Mouse (Mus musculus) 416B (cell line): Measurements from ENCODE around the gene Cables2.

Experiments
- DNase-seq: peaks from one replicate; pipeline ENCODE4 v3.0.0; 2011; ENCODE audit warnings: low read depth

The Cables2 gene

GRCm38 (mm10) chr2:180255701-180256100 lies 17.6 kb downstream of the Cables2 start:
- peak; percentile 95 for DNase-seq

DNA sequence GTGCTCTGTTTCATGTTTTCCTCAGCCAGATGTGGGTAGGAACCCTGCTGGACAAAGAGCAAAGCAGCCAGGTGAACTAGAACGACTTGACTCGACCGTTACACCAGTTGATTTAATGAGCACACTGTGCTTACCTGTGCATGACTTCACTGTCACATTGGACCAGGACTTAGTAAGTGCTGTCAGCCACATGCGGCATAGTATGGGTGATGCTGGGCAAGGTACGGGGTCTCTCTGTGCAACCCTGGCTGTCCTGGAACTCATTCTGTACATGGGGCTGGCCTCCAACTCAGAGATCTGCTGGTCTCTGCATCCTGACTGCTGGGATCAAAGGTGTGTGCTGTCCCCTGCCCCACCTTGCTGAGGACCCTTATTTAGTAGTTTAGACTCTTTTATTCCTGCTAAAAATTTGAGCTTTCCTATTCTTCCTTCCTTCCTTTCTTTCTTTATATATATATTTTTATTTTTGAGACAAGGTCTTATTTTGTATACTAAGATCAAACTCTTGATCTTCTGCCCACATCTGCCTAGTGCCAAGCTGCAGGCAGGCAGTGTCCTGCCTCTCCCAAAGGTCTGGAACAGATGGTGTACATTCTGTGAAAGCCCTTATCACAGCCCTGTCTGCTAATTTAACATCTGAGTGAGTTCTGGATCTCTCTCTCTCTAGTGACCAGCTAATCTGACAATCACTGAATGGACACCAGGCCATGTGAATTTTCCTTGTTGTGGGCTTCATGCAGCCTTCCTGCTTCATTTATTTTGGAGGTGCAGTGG lies 18.7 kb downstream of the Cables2 start:
- DNase-seq: no peak

GRCm38 (mm10) chr2:180251838-180252237 lies 21.5 kb downstream of the Cables2 start:
- no peak for DNase-seq

GRCm38 (mm10) chr2:180250930-180251611 lies 22.2 kb downstream of the Cables2 start:
- peak; percentile 92 for DNase-seq

DNA sequence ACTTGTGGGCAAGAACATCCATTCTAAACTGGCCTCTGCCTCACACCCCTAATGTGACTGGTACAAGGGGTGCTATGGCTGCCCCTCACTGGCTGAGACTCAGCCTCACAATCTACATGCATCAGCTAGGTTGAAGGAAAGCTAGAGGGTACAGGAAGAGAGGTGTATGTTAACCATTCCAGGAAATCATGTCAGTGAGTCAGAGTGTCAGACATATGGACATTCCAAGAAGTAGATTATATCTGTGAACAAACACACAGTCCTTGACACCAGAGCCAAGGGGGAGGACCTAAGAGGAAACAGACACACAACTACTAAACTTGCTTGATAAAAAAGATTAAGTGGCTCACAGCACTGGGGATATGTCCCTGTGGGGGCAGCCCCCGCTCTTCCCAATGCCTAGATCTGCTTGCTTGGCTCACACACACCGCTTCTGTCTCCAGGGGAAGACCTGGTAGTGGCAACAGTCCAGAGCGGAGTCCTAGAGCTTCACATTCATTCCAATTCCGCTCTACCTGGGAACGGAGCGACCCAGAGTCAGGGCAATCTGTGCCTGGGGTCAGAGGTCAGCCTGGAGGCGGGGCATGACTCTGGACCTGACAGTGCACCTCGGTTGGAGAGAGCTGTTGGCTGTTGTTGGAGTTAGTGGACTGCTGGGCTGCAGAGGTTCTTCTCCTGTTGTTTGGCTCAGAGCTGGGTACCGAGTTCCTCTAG lies 24.2 kb downstream of the Cables2 start:
- peak; percentile 62 for DNase-seq

- no peak for DNase-seq
These were observed 25.4 kb downstream of the Cables2 start for GRCm38 (mm10) chr2:180247916-180248315.

DNA sequence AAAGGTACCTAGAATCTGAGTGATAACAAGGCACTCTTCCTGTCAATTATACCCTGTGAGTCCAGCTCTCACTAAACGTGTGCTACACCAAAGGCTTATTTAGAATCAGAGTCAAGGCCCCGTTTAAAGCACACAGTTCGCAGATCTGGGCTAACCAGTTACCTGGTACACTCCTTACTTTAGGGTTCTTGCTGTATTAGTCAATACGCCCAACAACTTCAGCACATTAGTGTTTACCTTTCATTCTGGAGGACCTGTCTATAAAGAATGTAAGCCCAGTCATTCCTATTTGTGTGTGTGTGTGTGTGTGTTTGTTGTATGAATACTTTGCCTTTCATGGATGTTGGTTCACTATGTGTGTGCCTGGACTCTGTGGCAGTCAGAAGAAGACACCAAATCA lies 30.2 kb downstream of the Cables2 start:
- no peak for DNase-seq

DNA sequence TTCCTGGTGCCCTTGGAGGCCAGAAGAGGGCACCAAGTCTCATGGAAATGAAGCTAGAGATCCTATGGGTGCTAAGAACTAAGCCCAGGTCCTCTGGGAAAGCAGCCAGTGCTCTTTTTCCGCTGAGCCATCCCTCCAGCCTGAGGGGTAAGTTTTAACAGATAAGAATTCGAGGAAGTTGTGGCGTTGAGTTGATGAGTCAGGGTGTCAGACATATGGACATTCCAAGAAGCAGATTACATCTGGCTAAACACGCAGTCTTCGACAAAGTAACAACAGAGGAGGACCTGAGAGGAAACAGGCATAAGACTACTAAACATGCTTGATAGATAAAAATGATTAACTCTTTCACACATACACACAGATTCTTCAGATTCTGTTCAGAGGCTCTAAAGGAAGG lies 34.7 kb downstream of the Cables2 start:
- DNase-seq: peak; percentile 90

GRCm38 (mm10) chr2:180237601-180238345 lies 35.5 kb downstream of the Cables2 start:
- DNase-seq: no peak

- DNase-seq: no peak
These were observed 36.4 kb downstream of the Cables2 start for GRCm38 (mm10) chr2:180236930-180237329.

DNA sequence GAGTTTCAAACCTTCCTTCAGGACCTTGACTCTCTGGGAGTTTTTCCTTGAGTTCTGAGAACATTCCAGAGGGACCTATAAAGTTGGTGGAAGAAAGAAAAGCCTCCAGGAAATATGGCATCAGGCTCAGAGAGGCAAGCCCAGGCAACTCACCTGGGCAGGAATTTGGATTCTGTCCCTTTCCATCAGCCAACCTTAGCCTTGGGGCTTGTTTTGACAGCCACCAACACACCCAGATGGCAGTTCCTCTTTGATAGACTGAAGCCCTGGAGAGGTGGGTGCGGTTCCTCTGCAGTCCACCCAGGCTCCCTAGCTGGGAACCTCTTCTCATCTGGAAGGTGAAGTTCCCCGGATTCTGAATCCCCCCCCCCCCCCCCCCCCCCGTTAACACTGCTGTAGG lies 36.8 kb downstream of the Cables2 start:
- DNase-seq: no peak

GRCm38 (mm10) chr2:180235788-180236187 lies 37.5 kb downstream of the Cables2 start:
- DNase-seq: no peak

DNA sequence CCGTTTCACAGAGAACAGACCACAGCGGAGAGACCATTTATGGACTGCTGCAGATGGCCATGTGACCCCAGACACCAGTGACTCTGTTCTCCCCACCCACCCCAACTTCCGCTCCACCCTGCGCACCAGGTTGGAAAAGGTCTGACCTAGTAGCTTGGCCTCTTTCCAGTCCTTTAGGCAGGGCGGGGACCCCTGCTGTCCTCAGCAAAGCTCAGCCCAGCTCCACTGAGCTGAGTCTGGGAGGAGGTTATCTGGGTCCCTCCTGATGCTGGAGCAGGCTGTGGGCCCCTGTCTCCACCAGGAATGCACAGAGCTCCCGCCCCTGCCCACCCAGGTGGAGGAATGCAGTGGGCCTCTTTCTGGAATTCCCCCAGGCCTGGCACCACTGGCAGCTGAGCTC lies 38.3 kb downstream of the Cables2 start:
- no peak for DNase-seq

GRCm38 (mm10) chr2:180234353-180234752 lies 38.9 kb downstream of the Cables2 start:
- no peak for DNase-seq

DNA sequence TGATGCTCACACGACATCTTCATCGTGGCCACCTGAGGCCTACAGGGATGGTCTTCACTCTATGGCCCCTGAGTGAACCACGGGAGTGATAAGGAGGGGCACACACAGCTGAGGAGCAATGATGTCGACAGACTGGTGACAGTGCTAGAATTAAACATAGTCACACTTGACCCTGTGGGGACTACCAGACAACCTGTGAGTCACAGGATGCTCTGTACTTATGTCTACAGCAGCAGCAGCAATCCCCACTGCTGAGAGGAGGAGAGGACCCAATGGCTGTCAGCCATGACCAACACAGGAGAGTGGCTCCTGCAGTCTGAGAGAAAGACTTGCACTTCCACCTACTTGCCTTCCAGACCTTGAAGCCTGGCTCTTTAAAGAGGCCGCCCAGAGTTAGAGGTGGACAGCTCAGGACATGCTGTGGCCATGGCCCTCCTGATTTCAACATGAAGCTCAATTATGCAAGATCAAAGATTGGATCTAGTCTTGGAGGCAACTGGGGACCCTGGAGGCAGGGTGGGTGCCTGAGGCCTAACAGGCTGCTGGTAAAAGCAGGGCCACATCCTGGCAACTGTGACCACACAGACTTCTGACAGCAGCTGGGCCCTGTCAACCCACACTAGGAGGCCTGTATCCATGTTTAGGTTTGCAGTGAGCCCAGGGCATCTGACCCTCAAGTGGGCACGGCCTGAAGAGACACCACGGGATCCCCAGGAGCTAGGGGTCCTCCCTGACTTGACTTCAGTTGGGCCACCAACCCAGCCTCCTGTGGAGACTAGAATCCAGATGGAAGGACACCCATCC lies 40.0 kb downstream of the Cables2 start:
- peak; percentile 86 for DNase-seq

DNA sequence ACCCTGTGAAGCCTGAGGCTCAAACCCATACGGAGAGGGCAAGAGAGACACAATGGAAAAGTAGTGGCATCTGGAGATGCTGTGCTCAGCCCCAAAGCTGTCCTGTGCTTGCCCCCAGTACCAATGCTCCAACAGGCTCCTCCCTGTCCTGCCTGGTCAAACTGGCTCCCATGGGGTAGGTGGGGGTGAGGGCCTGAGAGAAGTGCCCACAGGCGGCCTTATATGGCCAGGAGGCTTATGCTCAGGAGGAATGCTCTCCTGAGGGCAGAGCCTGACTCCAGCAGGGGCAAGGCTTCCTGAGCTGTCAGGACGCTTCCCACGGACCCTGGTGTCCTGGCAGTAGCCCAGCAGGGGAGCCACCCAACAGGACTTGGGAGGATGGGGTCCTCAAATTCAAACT lies 42.8 kb downstream of the Cables2 start:
- no peak for DNase-seq

- DNase-seq: no peak
These were observed 44.2 kb downstream of the Cables2 start for GRCm38 (mm10) chr2:180229129-180229528.

GRCm38 (mm10) chr2:180228592-180228991 lies 44.7 kb downstream of the Cables2 start:
- no peak for DNase-seq

DNA sequence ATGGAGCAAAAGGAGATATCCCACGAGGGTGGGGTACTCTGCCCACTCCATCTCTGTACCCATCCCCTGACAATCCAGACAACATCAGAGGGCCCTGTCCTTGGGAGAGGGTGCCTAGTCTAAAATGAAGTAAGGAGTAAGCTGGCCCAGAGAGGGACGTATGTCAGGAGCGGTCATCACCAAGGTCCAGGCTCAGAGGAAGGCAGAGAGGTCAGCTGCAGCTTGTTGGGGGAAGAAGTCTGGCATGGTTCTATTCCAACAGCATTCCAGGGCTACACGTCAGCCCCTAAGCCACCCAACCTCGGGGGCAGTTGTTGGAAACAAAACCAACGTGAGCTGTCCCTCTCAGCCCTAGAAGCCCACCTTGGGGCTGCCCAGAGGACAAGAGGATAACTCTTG lies 45.2 kb downstream of the Cables2 start:
- DNase-seq: no peak

DNA sequence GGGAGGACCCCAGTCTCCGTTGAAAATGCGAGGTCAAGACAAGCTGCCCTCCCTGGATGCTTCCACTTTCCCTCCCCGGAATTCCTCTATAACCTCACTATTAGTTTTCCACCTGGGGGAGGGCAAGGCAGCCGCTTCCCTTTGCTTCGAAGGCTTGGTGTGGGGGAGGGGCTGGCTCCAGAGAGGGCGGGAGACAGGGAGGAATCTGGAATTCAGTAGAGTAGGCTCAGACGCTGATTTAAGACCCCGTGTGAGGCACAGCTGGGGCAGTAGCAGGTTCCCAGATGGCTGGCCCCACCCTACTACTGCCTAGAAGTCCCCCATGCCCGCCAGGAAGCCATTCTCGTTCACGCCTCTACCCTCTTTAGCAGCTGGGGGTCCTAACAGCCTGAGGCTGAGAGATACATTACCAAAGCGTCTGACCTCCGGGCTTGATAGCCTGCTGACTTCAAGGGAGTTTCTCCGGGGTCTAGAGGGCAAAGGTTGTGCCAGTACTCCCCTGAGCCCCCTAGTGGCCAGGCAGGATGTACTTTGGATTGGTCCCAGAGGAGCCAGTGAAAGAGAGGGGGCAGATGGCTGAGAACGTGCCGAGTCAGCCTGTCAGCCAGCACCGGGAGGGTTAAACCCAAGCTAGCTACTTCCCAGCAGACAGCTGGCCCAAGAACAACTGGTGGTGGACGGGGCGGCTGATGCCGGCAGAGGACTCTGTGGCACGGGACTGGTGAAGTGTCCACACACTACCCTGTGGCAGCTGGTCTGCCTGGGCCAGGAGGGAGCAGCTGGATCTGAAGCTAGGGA lies 45.8 kb downstream of the Cables2 start:
- peak; percentile 78 for DNase-seq
